Mouse (Mus musculus) erythroblast, embryonic 14.5 days (primary cell): ENCODE results near the gene Filip1l. TPM values are rescaled to one million over a fixed set of nuclear protein-coding genes. Genes with fewer than 3 reads are reported as not detected.

Experiments
- H3K27me3 ChIP-seq: 2 replicates; pipeline ENCODE4 v1.6.1; 2012; ENCODE audit warnings: inconsistent platforms; ENCODE audit not compliant: control insufficient read depth
- H3K36me3 ChIP-seq: 2 replicates; pipeline ENCODE4 v1.6.1; 2012; ENCODE audit warnings: mild to moderate bottlenecking, inconsistent platforms; ENCODE audit not compliant: control insufficient read depth
- H3K4me1 ChIP-seq: 2 replicates; pipeline ENCODE4 v1.6.1; 2012; ENCODE audit warnings: inconsistent platforms; ENCODE audit not compliant: control insufficient read depth
- H3K4me3 ChIP-seq: replicated peaks from 2 replicates; pipeline ENCODE3; 2012; ENCODE audit warnings: moderate library complexity, mild to moderate bottlenecking, inconsistent platforms
- H3K9me3 ChIP-seq: 2 replicates; pipeline ENCODE4 v1.6.1; 2012; ENCODE audit warnings: low read length, inconsistent platforms, mixed read lengths; ENCODE audit not compliant: control insufficient read depth
- GATA1 ChIP-seq: IDR thresholded peaks from 2 replicates; pipeline ENCODE4 v1.6.1; 2012; ENCODE audit warnings: low read length, inconsistent platforms, mixed read lengths
- TAL1 ChIP-seq: IDR thresholded peaks from 3 replicates; pipeline ENCODE4 v1.6.1; 2012; ENCODE audit warnings: low read length, inconsistent platforms, mixed read lengths
- polyA plus RNA-seq: library from polyadenylated mRNA; stranded (reverse); fragments of >175 nt; gene quantifications from 2 replicates; pipeline ENCODE4 v1.2.3, GENCODE M21; 2012

Gene Filip1l
- polyA plus RNA-seq, 1 experiment, result not detected

DNA sequence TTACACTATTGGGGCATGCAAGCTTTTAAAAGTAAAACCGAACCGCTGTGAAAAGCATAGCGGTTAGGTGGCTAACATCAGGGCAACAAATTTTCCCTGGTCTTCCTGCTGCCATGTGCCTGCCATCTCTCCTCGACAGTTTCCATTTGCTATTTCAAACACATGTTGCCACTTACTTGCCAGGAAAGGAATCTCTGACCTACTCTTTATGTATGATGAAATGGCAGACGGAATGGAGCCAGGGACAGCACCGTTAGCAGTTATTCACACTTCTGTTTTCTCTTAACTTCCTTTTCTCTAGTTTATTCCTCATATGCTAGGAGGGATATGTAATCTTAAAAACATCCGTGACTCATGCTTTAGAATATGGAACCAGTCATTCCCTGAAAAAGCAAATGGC is 183.6 kb downstream of the Filip1l start:
- Histone ChIP-seq H3K4me3 (no peak overlapping the region), H3K27me3 (no peaks in the 10 kb centered on the region), H3K4me1 (no peaks in the 10 kb centered on the region; the same call in none of the 2 replicates), H3K36me3 (no peaks in the 10 kb centered on the region), H3K9me3 (no peaks in the 10 kb centered on the region)
- TF ChIP-seq GATA1 (no peak), TAL1 (no peak)

DNA sequence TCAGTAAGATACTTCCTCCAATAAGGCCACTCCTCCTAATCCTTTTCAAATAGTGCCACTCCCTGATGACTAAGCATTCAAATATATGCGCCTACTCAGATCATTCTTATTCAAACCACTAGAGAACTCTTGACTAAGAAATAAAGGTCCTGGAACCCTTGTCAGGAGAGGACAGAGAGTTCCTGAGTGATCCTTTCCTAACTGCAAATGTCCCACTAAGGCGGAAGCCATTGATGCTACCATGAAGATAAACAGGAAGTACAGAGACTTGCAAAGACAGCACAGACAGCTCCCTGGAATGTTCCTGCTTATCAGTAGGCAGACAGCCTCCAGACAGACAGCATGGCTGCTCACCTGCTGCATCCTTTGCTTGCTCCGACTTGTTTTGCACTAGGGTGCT is 190.3 kb downstream of the Filip1l start:
- Histone ChIP-seq H3K27me3 (peaks cover 11% of the 10 kb centered on the region), H3K4me1 (no peaks in the 10 kb centered on the region; the same call in none of the 2 replicates), H3K9me3 (0 out of 2 replicates have a peak, but pooled peaks cover 2% of the 10 kb centered on the region), H3K4me3 (no peak overlapping the region), H3K36me3 (no peaks in the 10 kb centered on the region)
- TF ChIP-seq TAL1 (no peak), GATA1 (no peak)

DNA sequence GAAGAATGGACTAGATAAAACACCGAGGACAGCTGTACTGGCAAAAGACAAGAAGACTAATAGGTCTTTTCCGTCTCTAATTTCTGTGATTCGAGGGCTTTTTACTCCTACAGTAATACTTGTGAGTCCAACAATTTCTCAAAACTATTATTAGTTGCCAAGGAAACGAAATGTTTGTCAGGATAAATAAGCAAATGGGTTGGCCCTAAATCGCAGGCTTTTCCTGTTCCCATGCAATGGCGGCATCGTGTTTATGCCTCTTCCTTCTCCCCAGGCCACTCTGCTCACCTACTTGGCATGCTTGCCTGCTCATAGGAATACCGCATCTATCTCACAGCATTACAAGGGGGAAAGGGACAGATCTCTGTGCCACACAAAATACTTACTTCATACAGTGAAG is 191.5 kb downstream of the Filip1l start:
- no peaks in the 10 kb centered on the region for H3K36me3 ChIP-seq
- H3K4me1 ChIP-seq, result peaks cover 3% of the 10 kb centered on the region
- peaks cover 23% of the 10 kb centered on the region for H3K27me3 ChIP-seq
- TF ChIP-seq TAL1 (no peak), GATA1 (no peak)
- H3K9me3 ChIP-seq, result 0 out of 2 replicates have a peak, but pooled peaks cover 2% of the 10 kb centered on the region
- H3K4me3 ChIP-seq, result no peak overlapping the region

DNA sequence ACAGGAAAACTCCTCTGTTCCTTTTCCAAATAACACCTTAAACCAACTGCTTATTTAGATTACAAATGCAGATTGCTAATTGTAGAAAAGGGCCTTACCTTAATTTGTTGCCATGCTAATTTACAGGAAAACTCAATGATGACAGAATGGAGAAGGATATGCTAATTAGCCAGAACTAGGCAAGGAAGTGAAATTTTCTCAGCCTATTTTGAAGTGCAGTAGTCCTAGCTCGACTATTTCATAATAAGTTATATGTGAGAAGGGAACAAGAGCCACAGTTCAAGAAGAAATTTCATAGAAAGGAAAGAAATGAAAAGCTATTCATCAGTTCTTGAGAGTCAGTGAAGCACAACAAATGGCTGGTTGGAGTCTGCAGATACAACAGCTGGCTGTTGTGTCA is 193.5 kb downstream of the Filip1l start:
- peaks cover 3% of the 10 kb centered on the region for H3K4me1 ChIP-seq
- H3K36me3 ChIP-seq, result no peaks in the 10 kb centered on the region
- peaks cover 38% of the 10 kb centered on the region for H3K27me3 ChIP-seq
- H3K4me3 ChIP-seq, result no peak overlapping the region
- no peak for TF ChIP-seq GATA1
- no peak for TF ChIP-seq TAL1
- H3K9me3 ChIP-seq, result 0 out of 2 replicates have a peak, but pooled peaks cover 2% of the 10 kb centered on the region

DNA sequence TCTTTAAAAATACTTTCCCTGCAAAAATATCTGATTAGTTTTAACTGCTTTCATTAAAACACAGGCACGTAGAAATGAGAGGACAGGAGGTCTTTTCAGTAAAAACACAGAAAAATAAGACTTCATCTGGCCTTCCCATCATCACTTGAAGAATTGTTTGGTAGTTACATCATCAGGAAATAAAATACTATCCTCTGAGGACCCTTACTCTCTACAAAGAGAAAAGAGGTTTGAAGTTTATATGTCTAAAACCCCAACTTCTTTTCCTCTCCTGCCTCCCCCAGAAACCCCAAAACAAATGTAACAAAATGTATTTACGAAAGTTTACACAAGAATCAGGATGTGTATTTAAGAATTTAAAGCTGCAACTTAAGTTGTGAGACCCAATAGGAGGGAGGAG is 195.7 kb downstream of the Filip1l start:
- Histone ChIP-seq H3K4me1 (peaks cover 3% of the 10 kb centered on the region), H3K36me3 (no peaks in the 10 kb centered on the region), H3K4me3 (peak overlapping the region; percentile 41), H3K27me3 (peaks cover 38% of the 10 kb centered on the region), H3K9me3 (no peaks in the 10 kb centered on the region)
- no peak for TF ChIP-seq TAL1
- no peak for TF ChIP-seq GATA1

DNA sequence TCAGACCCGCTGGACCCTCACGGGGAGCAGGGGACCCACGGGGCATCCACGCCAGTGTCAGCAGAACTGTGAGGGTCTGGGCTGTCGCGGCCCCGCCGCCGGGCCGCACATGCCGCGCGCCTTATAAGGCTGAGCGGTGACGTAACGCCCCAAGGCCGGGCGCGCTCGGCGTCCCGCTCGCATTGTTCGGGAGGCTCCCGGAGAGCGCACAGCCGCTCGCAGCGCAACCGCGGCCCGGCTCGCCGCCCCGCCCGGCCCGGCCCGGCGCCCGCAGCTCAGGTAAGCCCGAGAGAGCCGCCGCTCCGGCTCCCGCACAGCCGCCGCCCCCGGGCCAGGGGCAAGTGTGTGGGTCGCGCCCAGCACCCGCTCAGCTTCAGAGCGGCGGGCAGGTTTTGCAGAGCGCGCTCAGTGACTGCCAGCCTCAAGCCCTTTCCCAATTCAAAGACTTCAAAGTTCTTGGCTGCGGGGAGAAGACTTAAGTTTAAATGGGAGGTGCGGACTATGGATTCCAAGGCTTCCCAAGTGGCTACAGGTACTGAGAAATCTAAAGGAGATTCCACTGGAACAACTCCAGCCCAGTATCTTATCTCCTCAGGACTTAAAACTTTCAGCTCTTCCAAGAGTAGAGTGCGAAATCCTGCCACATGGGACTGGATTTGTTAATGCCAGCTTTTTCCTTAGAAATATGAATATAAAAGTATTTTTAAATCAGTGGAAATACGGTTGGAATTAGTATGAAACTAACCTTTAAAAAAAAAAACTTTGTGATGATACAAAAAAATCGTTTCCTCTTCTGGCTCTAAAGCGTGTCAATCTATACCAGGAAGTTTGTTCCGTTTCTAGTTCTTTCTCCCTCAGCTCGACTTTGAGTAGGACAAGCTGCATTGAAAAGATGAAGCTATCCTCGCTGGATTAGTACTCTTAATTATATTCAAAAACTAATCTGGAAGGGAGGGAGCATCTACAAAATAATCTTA is 196.5 kb downstream of the Filip1l start:
- Histone ChIP-seq H3K9me3 (no peaks in the 10 kb centered on the region), H3K4me3 (peak overlapping the region; percentile 41), H3K36me3 (no peaks in the 10 kb centered on the region), H3K4me1 (peaks cover 3% of the 10 kb centered on the region), H3K27me3 (peaks cover 38% of the 10 kb centered on the region)
- TF ChIP-seq GATA1, result no peak

DNA sequence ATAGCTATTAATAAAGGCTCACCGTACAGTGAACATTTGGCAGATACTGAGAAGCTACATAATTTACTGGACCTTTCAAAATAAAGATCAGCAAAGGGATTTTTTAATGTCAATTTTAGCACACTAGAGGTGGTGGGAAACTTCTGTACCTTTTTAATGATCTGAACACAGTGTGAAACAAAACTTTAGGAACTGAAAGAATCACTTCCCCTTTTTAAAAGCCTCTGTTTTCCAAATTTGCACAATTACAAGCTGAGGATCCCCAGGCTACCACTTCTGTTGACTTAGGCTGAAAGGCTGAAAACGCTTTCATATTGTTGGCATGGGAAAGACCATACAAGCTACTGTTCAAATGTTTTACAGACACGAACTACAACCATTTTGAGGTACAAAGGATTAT is 197.2 kb downstream of the Filip1l start:
- Histone ChIP-seq H3K36me3 (no peaks in the 10 kb centered on the region), H3K4me3 (no peak overlapping the region), H3K9me3 (no peaks in the 10 kb centered on the region), H3K27me3 (peaks cover 38% of the 10 kb centered on the region), H3K4me1 (peaks cover 3% of the 10 kb centered on the region)
- TF ChIP-seq TAL1, result no peak
- TF ChIP-seq GATA1, result no peak

DNA sequence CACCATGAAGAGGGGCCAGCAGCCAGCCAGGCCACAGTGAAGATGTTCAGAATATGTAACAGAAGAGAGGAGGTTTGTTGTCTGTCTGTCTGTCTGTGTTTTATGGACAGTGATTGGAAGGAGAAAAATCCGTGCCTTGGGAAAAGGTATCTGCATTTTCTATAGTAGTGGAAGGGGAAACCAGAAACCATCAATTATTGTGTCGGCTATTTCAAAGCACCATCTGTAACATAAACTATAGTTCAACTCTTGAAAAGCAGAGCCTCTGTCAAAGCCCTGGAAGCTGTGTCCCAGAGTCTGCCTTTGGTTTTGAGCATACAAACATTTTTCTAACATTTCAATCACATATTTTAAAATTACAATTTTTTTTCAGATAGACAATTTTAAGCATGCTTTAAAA is 197.9 kb downstream of the Filip1l start:
- Histone ChIP-seq H3K9me3 (no peaks in the 10 kb centered on the region), H3K27me3 (peaks cover 38% of the 10 kb centered on the region), H3K4me1 (peaks cover 3% of the 10 kb centered on the region), H3K36me3 (no peaks in the 10 kb centered on the region), H3K4me3 (no peak overlapping the region)
- TF ChIP-seq TAL1 (no peak), GATA1 (no peak)

DNA sequence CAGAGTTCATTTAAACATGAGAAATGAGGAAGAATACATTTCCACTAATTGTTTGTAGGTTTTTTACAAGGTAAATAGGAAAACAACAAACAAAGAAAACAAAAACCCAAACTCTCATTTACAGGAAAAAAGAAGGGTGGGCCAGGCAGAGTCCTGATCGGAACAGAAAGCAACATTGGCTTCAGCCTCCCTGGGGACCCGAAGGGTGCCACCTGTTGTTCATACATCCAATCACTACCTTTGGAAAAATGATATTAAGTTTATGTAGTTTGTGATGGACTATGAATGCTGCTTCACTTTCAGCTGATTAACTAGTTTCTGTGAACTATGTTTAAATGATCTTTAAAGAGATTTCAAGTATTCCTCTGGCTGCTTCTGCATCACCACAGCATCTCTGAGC is 198.7 kb downstream of the Filip1l start:
- peaks cover 38% of the 10 kb centered on the region for H3K27me3 ChIP-seq
- H3K9me3 ChIP-seq, result no peaks in the 10 kb centered on the region
- H3K36me3 ChIP-seq, result no peaks in the 10 kb centered on the region
- no peak overlapping the region for H3K4me3 ChIP-seq
- TF ChIP-seq GATA1 (no peak), TAL1 (no peak)
- H3K4me1 ChIP-seq, result peaks cover 3% of the 10 kb centered on the region
